Mouse (Mus musculus) left cerebral cortex, adult 2 months (tissue): ENCODE measurements around the gene Ngdn. TPM values are rescaled to one million over a fixed set of nuclear protein-coding genes. Genes with fewer than 3 reads are reported as not detected.

ENCODE experiments used
- DNase-seq, 2 experiments: peaks; one replicate each; pipeline ENCODE4 v3.0.0; 2021 to 2022; ENCODE audit warnings: low spot score in 2 of 2, mixed read lengths in 1 of 2; ENCODE audit errors: extremely low spot score in 1 of 2
- H3K27ac ChIP-seq: fragments of 200-600 bp; 2 replicates; pipeline ENCODE4 v1.8.1; 2022
- H3K4me3 ChIP-seq: fragments of 200-600 bp; 2 replicates; pipeline ENCODE4 v1.8.1; 2022
- CTCF ChIP-seq: fragments of 200-600 bp; IDR thresholded peaks from 2 replicates; pipeline ENCODE4 v1.8.1; 2022; ENCODE audit warnings: antibody characterized with exemption, mild to moderate bottlenecking, moderate library complexity
- intact Hi-C: fragments of 180-260 bp; cut with DNase I; formaldehyde crosslinking; loops from one replicate; pipeline ENCODE4 v1.15.1; 2025
- total RNA-seq, 2 experiments: library from RNA; stranded (reverse); gene quantifications; 2 replicates each; pipeline ENCODE4 v1.2.3; 2021

Gene Ngdn
- total RNA-seq, 2 experiments from 2014 or later = 26.7 to 30.7 TPM

- intact Hi-C loops = no loop called here
- no peak overlapping the region for H3K4me3 ChIP-seq
- DNase-seq = no peak
- no peak for TF ChIP-seq CTCF
- no peak overlapping the region for H3K27ac ChIP-seq
Observed at GRCm38 (mm10) chr14:55047971-55048531, 32.8 kb downstream of the Ngdn start.

DNA sequence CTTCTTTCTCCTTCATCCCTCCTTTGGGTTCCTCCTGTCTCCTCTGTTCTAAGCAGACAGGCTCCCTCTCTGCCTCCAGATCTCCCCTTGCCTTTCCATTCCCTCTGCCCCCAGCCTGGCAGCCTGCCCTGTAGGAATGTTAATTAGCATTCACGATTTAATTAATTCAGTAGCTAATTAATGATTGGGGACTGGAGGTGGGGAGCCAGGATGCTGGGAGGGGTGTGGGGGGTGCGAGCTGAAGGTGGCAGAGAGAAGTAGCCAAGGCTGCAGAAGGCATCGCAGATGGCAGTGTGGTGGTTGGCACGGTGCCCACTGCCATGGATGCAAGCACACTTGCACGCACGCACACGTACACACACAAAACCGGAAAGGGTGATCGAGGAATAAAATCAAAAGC is 37.2 kb downstream of the Ngdn start:
- H3K27ac ChIP-seq = peak overlapping the region; percentile 8; the same call in 1 of the 2 replicates
- TF ChIP-seq CTCF = no peak
- H3K4me3 ChIP-seq = no peak overlapping the region
- intact Hi-C loops = loop anchor here (2.0 kb wide), 1 partner anchor 20 kb away; no protein-coding TSS in a partner anchor
- peak; percentile 71 to 74 for DNase-seq

GRCm38 (mm10) chr14:55053050-55053449 is 37.8 kb downstream of the Ngdn start:
- H3K27ac ChIP-seq = peak overlapping the region; percentile 94
- no peak for DNase-seq
- TF ChIP-seq CTCF = no peak
- intact Hi-C loops = loop anchor here (2.0 kb wide), 1 partner anchor 20 kb away; no protein-coding TSS in a partner anchor
- H3K4me3 ChIP-seq = no peak overlapping the region

DNA sequence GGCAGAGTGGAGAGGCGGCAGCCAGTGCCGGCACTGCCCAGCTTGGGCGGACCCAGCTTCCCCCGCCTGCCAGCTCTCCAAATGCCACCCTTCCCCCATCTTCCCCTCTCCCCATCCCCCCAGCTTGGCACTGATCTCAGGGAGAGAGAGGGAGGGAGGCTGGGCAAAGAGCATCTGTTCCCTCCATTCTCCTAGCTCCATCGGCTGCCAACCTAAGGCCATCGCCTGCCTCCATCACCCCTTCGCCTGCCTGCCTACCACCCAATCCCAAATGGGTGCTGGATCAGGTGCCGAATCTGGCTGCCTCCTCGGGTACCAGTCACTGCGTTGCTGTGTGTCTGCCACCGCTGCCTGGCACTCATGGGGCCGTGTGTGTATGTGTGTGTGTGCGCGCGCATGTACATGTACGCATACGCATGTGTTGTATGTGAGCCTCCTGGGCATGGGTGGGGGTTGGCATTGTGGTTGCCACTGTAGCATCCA is 38.5 kb downstream of the Ngdn start:
- peak; percentile 76 to 82 for DNase-seq
- Histone ChIP-seq H3K27ac (peak overlapping the region; percentile 94), H3K4me3 (peak overlapping the region; percentile 39)
- intact Hi-C loops = loop anchor here (1.0 to 2.0 kb wide), 2 partner anchors 21 to 39 kb away; partner anchors contain the start of gene Zfhx2
- no peak for TF ChIP-seq CTCF

- DNase-seq = peak in 1 of 2 experiments; percentile 35
- no peak for TF ChIP-seq CTCF
- Histone ChIP-seq H3K27ac (peak overlapping the region; percentile 94), H3K4me3 (peak overlapping the region; percentile 39)
- intact Hi-C loops = loop anchor here (1.0 kb wide), 1 partner anchor 38 kb away; the partner anchor contains the start of gene Zfhx2
Observed at GRCm38 (mm10) chr14:55054191-55054749, 39.0 kb downstream of the Ngdn start.

DNA sequence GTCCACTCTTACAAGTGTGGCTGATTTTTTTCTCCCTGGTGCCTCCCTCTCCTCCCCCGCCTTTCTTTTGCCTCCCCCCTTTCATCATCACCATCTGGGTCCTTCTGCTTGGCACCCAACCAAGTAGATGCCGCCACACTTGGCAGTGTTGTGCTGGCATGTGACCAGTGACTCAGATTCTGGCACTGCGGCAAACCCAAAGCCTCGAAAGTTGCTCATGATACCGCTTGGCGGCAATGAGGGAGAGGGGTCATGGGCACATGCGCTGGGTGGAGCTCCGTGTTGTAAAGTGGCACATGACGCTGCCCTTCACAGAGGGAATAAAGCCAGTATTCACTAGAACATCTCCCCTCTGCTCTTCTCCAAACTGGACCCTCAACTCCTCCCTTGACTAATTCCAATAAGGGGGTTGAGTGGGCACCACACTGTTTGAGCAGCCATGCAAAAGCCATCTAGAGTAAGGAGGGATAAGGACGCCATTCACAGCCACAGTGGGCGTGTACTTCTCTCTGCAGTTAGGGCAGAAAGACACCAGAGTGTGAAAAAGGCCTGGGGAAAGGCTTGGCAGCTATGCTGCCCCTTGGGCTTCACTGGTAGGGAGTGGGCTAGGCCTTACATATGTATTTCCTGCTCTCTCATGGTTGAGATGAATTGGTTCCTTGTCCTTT is 40.0 kb downstream of the Ngdn start:
- DNase-seq = peak; percentile 84 to 90
- intact Hi-C loops = no loop called here
- peak; percentile 15; the same call in 1 of the 2 replicates for TF ChIP-seq CTCF
- Histone ChIP-seq H3K27ac (peak overlapping the region; percentile 94), H3K4me3 (peak overlapping the region; percentile 39; the same call in 1 of the 2 replicates)

- no peak overlapping the region; the same call in 1 of the 2 replicates for H3K27ac ChIP-seq
- H3K4me3 ChIP-seq = no peak overlapping the region
- TF ChIP-seq CTCF = no peak
- intact Hi-C loops = no loop called here
- no peak for DNase-seq
Observed at GRCm38 (mm10) chr14:55059009-55059408, 43.8 kb downstream of the Ngdn start.

DNA sequence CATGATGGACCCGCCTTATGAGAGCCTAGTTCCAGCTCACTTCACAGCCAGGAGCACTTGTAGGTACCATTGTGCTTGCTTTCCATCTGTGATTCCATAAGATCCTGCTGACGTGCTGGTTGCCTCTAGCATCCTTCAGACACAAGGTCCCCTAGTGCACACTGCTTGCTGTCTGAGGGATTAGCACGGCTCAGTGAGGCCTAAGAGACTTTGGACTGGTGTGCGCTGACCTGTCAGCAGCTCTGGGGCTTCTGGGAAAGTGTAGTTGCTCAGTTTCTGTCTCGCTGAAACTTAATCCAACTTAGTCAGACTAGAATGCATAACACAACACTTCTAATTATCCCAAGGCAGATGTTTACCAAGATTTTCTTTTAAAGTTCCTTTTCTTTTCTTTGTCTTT is 44.7 kb downstream of the Ngdn start:
- no peak for TF ChIP-seq CTCF
- Histone ChIP-seq H3K4me3 (no peak overlapping the region), H3K27ac (peak overlapping the region; percentile 24)
- intact Hi-C loops = loop anchor here (5.0 kb wide), 1 partner anchor 33 kb away; no protein-coding TSS in a partner anchor
- no peak for DNase-seq

- DNase-seq = no peak
- no peak for TF ChIP-seq CTCF
- Histone ChIP-seq H3K4me3 (no peak overlapping the region), H3K27ac (0 out of 2 replicates have a peak overlapping the region, but pooled peaks have one; percentile 74)
- intact Hi-C loops = loop anchor here (5.0 kb wide), 1 partner anchor 35 kb away; no protein-coding TSS in a partner anchor
Observed at GRCm38 (mm10) chr14:55061845-55062244, 46.6 kb downstream of the Ngdn start.

- H3K4me3 ChIP-seq = no peak overlapping the region
- DNase-seq = peak; percentile 70 to 73
- H3K27ac ChIP-seq = peak overlapping the region; percentile 74
- intact Hi-C loops = loop anchor here (5.0 kb wide), 1 partner anchor 35 kb away; no protein-coding TSS in a partner anchor
- no peak for TF ChIP-seq CTCF
Observed at GRCm38 (mm10) chr14:55062626-55063025, 47.4 kb downstream of the Ngdn start.

- intact Hi-C loops = loop anchor here (5.0 kb wide), 1 partner anchor 36 kb away; no protein-coding TSS in a partner anchor
- no peak; the same call in 1 of the 2 replicates for TF ChIP-seq CTCF
- H3K27ac ChIP-seq = peak overlapping the region; percentile 74
- H3K4me3 ChIP-seq = no peak overlapping the region
- DNase-seq = no peak
Observed at GRCm38 (mm10) chr14:55063117-55063516, 47.9 kb downstream of the Ngdn start.
